Mouse (Mus musculus) cortical plate, adult 2 months (tissue): ENCODE results near the gene Lipc.

ENCODE experiments used
- CTCF ChIP-seq: fragments of 200-500 bp; IDR thresholded peaks from 2 replicates; pipeline ENCODE4 v1.5.1; 2011; ENCODE audit warnings: mild to moderate bottlenecking, control low read depth, low read length; ENCODE audit not compliant: insufficient read depth; ENCODE audit errors: extremely low read depth
- POLR2A ChIP-seq: fragments of 200-500 bp; IDR thresholded peaks from 2 replicates; pipeline ENCODE4 v1.6.1; 2011; ENCODE audit warnings: mild to moderate bottlenecking, low read length, control low read depth; ENCODE audit not compliant: insufficient read depth; ENCODE audit errors: extremely low read depth

- TF ChIP-seq CTCF (no peak), POLR2A (no peak)
Observed at GRCm38 (mm10) chr9:70891431-70892133, 60.4 kb downstream of the Lipc start.
